Mouse (Mus musculus): ENCODE measurements around the gene Themis3. TPM values are rescaled to one million over a fixed set of nuclear protein-coding genes. Genes with fewer than 3 reads are reported as not detected.
"Not testable (repeated sequence)": the region's sequence is repeated elsewhere in the genome, so short reads cannot be mapped to it uniquely, and the experiment has no call there.

Themis3 gene
- total and polyA plus RNA-seq, 2 experiments from 2014 or later, result 0.10 TPM; not detected in 1

DNA sequence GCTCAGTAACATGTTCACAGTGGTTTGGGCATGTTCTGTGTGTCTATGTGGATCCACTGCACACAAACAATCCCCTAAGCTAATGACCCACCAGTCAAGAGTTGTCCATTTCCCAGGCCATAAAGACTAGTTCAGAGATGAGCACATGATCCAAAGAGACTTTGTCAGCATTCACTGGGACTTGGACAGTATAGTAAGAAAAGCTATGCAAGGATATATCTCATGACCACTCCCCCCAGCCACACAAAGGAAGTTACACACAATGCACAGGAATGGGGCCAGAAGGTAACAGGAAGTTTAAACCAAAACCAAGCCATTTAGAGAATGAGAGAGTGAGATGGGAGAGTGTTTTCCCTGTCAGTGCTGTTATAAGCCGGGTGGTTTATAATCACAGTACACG, 33.0 kb downstream of the Themis3 start:
- H3K4me1 ChIP-seq (ENCODE audit: insufficient read depth, low read length), result no peaks in the 10 kb centered on the region
- no peak overlapping the region for H3K4me3 ChIP-seq (ENCODE audit: low read length)
- no peaks in the 10 kb centered on the region for H3K27me3 ChIP-seq (ENCODE audit: insufficient read depth, low read length)
- H3K27ac ChIP-seq, result no peak overlapping the region
- no peaks in the 10 kb centered on the region for H3K9me3 ChIP-seq (ENCODE audit: low read length)
- TF ChIP-seq CTCF (IDR thresholded peaks at IDR 0.05; ENCODE audit: low read depth), result no peak
- 89% methylated on average over 2 of the region's 2 CpGs for WGBS
- no peak overlapping the region for H3K9ac ChIP-seq (replicated peaks; ENCODE audit: low read length)
- no peak for ATAC-seq
- DNase-seq (ENCODE audit: low spot score), result no peak
- no peak overlapping the region for H3K4me2 ChIP-seq (ENCODE audit: low read depth, low read length)
- H3K36me3 ChIP-seq (ENCODE audit: insufficient read depth, low read length), result no peaks in the 10 kb centered on the region

DNA sequence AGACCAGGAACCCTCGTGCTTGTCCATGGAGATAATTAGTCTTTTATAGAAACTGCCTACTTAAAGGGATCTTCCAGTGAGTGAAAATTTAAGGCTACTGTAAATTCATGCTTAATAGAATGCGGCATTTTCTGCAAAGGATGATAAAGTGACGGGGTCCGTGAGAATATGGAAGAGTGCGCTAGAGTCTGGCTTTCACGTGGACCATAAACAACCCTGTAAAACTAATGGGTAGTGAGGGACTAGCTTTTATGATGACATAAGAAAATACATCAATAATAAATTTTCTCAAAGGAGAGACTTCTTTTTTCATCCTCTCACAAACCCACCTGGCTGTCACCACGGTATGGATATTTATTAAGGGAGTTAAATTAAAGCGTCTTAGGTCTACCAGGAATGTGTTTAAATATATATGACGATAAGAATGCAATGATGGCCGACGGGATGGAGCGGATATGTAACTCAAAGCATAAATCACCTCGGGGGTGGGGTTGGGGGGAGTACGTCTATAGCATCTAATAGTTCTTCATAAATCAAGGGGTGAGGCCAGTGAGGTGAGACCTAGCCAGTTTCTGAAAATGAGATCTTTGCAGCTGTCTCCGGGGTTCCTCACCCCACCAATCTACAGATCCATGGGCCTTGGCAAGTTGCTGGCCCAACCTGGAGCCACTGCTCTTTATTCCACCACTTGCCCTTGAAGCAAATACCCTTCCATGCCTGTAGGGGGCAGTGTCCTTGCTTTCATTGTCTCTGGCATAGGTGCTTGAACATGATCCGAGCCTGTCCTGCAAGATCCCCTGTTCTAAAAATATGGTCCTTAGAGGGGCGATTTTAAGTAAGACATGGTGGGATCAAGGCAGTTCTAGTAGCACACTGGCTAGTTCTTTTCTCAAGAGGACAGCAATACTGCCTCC, 35.8 kb downstream of the Themis3 start:
- H3K9ac ChIP-seq (replicated peaks; ENCODE audit: low read length), result no peak overlapping the region
- no peak overlapping the region for H3K27ac ChIP-seq
- no peaks in the 10 kb centered on the region for H3K27me3 ChIP-seq (ENCODE audit: insufficient read depth, low read length)
- H3K36me3 ChIP-seq (ENCODE audit: insufficient read depth, low read length), result no peaks in the 10 kb centered on the region
- no peak for DNase-seq (ENCODE audit: low spot score)
- ATAC-seq, result no peak
- H3K9me3 ChIP-seq (ENCODE audit: low read length), result no peaks in the 10 kb centered on the region
- TF ChIP-seq CTCF (IDR thresholded peaks at IDR 0.05; ENCODE audit: low read depth), result peak; percentile 35; the same call in 1 of the 2 replicates
- WGBS, result 89% methylated on average over 17 of the region's 17 CpGs
- no peak overlapping the region for H3K4me2 ChIP-seq (ENCODE audit: low read depth, low read length)
- no peak overlapping the region for H3K4me3 ChIP-seq (ENCODE audit: low read length)
- no peaks in the 10 kb centered on the region for H3K4me1 ChIP-seq (ENCODE audit: insufficient read depth, low read length)

DNA sequence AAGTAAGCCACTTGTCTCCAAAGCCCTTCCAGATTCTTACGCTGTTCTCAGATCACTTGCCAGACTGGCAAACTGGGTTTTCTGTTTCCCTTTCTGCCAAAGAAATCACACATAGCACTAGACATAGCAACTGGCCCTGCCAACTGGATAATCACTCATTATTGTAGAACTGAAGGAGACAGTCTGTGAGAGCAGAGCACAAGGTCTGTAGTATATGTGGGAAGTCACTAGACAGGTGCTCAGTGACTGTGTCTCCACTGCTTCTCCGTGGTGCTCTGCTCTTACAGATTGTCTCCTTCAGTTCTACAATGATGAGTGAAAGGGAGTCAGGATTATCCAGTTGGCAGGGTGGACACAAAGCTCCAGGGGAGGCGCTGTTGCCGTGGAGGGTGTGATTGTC, 41.7 kb downstream of the Themis3 start:
- H3K27ac ChIP-seq, result no peak overlapping the region
- H3K4me3 ChIP-seq (ENCODE audit: low read length), result no peak overlapping the region
- ATAC-seq (no peak), DNase-seq (ENCODE audit: low spot score) (no peak)
- no peak overlapping the region for H3K4me2 ChIP-seq (ENCODE audit: low read depth, low read length)
- TF ChIP-seq CTCF (IDR thresholded peaks at IDR 0.05; ENCODE audit: low read depth), result no peak
- no peaks in the 10 kb centered on the region for H3K9me3 ChIP-seq (ENCODE audit: low read length)
- no peaks in the 10 kb centered on the region for H3K36me3 ChIP-seq (ENCODE audit: insufficient read depth, low read length)
- 70% methylated on average over 4 of the region's 4 CpGs for WGBS
- H3K4me1 ChIP-seq (ENCODE audit: insufficient read depth, low read length), result no peaks in the 10 kb centered on the region
- no peak overlapping the region for H3K9ac ChIP-seq (replicated peaks; ENCODE audit: low read length)
- H3K27me3 ChIP-seq (ENCODE audit: insufficient read depth, low read length), result no peaks in the 10 kb centered on the region

DNA sequence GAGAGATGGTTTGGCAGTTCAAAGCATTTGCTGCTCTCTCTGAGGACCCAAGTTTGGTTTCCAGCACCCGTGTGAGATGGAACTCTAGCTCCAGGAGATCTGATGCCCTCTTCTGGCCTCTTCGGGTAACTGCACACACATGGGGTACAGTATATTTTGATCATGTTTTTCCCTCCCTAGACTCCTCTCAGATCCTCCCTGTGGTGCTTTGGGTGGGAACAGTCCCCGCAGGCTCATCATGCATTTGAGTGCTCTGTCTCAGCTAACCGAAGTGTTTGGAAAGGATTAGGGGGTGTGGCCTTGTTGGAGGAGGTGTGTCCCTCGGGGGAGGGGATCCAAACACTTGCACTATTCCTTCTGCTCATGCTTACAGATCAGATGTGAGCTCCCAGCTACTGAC, 43.9 kb downstream of the Themis3 start:
- ATAC-seq (no peak), DNase-seq (ENCODE audit: low spot score) (no peak)
- Histone ChIP-seq H3K4me1 (ENCODE audit: insufficient read depth, low read length) (no peaks in the 10 kb centered on the region), H3K4me2 (ENCODE audit: low read depth, low read length) (no peak overlapping the region), H3K9ac (replicated peaks; ENCODE audit: low read length) (no peak overlapping the region), H3K27me3 (ENCODE audit: insufficient read depth, low read length) (no peaks in the 10 kb centered on the region), H3K4me3 (ENCODE audit: low read length) (no peak overlapping the region), H3K36me3 (ENCODE audit: insufficient read depth, low read length) (no peaks in the 10 kb centered on the region), H3K27ac (no peak overlapping the region), H3K9me3 (ENCODE audit: low read length) (no peaks in the 10 kb centered on the region)
- TF ChIP-seq CTCF (IDR thresholded peaks at IDR 0.05; ENCODE audit: low read depth), result no peak
- 91% methylated on average over 5 of the region's 5 CpGs for WGBS

DNA sequence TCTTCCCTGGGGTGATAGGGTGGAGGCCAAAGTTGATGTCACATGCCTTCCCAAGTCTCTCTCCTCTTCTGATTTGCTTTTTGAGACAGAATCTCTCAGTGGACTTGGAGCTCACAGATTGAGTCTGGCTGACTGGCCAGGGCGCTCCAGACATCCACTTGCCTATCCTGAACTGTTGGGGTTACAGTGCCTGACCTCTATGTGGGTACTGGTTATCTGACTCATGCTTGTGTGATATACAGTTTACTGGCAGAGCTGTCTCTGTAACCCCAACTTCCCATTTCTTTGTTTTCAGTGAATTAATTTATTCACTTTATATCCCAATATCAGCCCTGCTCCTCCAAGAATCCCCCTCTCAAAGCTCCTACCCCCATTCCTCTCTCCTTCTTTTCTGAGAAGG, 62.1 kb downstream of the Themis3 start:
- no peaks in the 10 kb centered on the region for H3K9me3 ChIP-seq (ENCODE audit: low read length)
- no peak for TF ChIP-seq CTCF (IDR thresholded peaks at IDR 0.05; ENCODE audit: low read depth)

DNA sequence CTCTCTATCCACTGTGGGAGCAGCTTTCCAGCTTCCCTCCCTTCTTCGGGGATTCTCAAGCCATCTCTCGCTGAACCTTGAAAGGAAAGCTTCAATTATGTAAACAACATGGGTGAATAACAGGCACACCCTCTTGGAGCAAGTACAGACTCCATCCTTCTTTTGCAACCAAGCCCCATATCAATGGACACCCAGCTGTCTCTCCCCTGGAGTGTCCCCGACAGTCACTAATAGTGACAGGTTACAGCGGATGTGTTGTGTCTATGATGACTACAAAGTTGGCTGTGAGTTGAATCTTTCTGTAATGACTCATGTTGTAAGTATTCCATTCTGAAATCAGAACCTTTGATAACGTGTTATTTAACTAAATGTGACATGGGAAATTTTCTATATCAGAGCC, 71.0 kb downstream of the Themis3 start:
- whole genome bisulfite sequencing, result 77% methylated on average over 5 of the region's 5 CpGs
- no peak overlapping the region for H3K9ac ChIP-seq (replicated peaks; ENCODE audit: low read length)
- H3K4me3 ChIP-seq (ENCODE audit: low read length), result no peak overlapping the region
- no peaks in the 10 kb centered on the region for H3K36me3 ChIP-seq (ENCODE audit: insufficient read depth, low read length)
- H3K27me3 ChIP-seq (ENCODE audit: insufficient read depth, low read length), result no peaks in the 10 kb centered on the region
- no peaks in the 10 kb centered on the region for H3K9me3 ChIP-seq (ENCODE audit: low read length)
- H3K4me1 ChIP-seq (ENCODE audit: insufficient read depth, low read length), result no peaks in the 10 kb centered on the region; the same call in 1 of the 2 replicates
- ATAC-seq (no peak), DNase-seq (ENCODE audit: low spot score) (no peak)
- H3K4me2 ChIP-seq (ENCODE audit: low read depth, low read length), result no peak overlapping the region
- no peak overlapping the region for H3K27ac ChIP-seq
- TF ChIP-seq CTCF (IDR thresholded peaks at IDR 0.05; ENCODE audit: low read depth), result no peak

More for the DNA sequence above, 62.1 kb downstream of the Themis3 start:
- Histone ChIP-seq H3K4me2 (ENCODE audit: low read depth, low read length) (no peak overlapping the region), H3K4me3 (ENCODE audit: low read length) (no peak overlapping the region), H3K4me1 (ENCODE audit: insufficient read depth, low read length) (no peaks in the 10 kb centered on the region), H3K9ac (replicated peaks; ENCODE audit: low read length) (no peak overlapping the region), H3K27ac (no peak overlapping the region), H3K36me3 (ENCODE audit: insufficient read depth, low read length) (no peaks in the 10 kb centered on the region), H3K27me3 (ENCODE audit: insufficient read depth, low read length) (no peaks in the 10 kb centered on the region)
- ATAC-seq (no peak), DNase-seq (ENCODE audit: low spot score) (no peak)
- WGBS, result 92% methylated on average over 1 of the region's 1 CpGs

DNA sequence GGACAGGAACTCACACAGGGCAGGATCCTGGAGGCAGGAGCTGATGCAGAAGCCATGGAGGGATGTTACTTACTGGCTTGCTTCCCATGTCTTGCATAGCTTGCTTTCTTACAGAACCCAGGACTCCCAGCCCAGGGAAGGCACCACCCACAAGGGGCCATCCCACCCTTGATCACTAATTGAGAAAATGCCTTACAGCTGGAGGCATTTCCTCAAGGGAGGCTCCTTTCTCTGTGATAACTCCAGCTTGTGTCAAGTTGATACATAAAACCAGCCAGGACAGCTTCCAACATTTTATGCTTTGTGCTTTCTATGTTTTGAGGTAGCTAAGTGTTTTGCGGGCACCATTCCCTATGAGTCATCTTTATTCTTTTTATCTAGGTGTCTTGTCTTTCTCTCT, 71.8 kb downstream of the Themis3 start:
- H3K36me3 ChIP-seq (ENCODE audit: insufficient read depth, low read length); H3K4me1 ChIP-seq (ENCODE audit: insufficient read depth, low read length); ATAC-seq; DNase-seq (ENCODE audit: low spot score); H3K4me3 ChIP-seq (ENCODE audit: low read length); H3K9ac ChIP-seq (replicated peaks; ENCODE audit: low read length); H3K4me2 ChIP-seq (ENCODE audit: low read depth, low read length); H3K27ac ChIP-seq; H3K9me3 ChIP-seq (ENCODE audit: low read length); H3K27me3 ChIP-seq (ENCODE audit: insufficient read depth, low read length): not testable (repeated sequence)
- WGBS, result 83% methylated on average over 1 of the region's 1 CpGs

Data from hindbrain, postnatal 0 days (tissue).